ENCODE assay signal across 8 mouse cellular contexts in genomic region chr7:120097845-120098244, GRCm38 (mm10). TPM values are rescaled to one million over a fixed set of nuclear protein-coding genes. Genes with fewer than 3 reads are reported as not detected.
DNase-seq lines count a peak whose midpoint lies in the region; ATAC-seq lines count a peak whose summit lies in the region.

No protein-coding gene starts in this region.

- peak; percentile 94 for DNase-seq in heart, adult 11 months
- DNase-seq in c-Kit-positive CD71-negative TER-119-negative erythroid progenitor cells, embryonic 14.5 days (ENCODE audit: low read depth): peak; percentile 28
- peak; percentile 58 for DNase-seq in heart, postnatal 4 days
- peak; percentile 37 to 85 for DNase-seq in layer of hippocampus, adult 18-20 months (ENCODE audit: low spot score in 2 of 2)
- DNase-seq in right cerebral cortex, adult 18-20 months: peak; percentile 59

- WGBS in heart, embryonic 12.5 days: 6% methylated on average over 7 of the region's 7 CpGs
- whole genome bisulfite sequencing in forebrain, embryonic 12.5 days: 10% methylated on average over 7 of the region's 7 CpGs
- WGBS in lung, embryonic 16.5 days: 4% methylated on average over 7 of the region's 7 CpGs

- H3K4me2 ChIP-seq in heart, embryonic 12.5 days: no peak overlapping the region
- no peak overlapping the region for H3K4me2 ChIP-seq in forebrain, embryonic 12.5 days
- no peak overlapping the region for H3K4me2 ChIP-seq in lung, embryonic 16.5 days (ENCODE audit: low read depth, low read length)

- H3K27me3 ChIP-seq in heart, embryonic 12.5 days (replicated peaks): no peaks in the 10 kb centered on the region
- peaks cover 17% of the 10 kb centered on the region for H3K27me3 ChIP-seq in forebrain, embryonic 12.5 days
- no peaks in the 10 kb centered on the region for H3K27me3 ChIP-seq in lung, embryonic 16.5 days (ENCODE audit: control insufficient read depth, insufficient read depth, low read depth, low read length)

- no peak overlapping the region for H3K27ac ChIP-seq in heart, embryonic 12.5 days (ENCODE audit: poor library complexity, severe bottlenecking)
- H3K27ac ChIP-seq in forebrain, embryonic 12.5 days: no peak overlapping the region
- no peak overlapping the region for H3K27ac ChIP-seq in lung, embryonic 16.5 days (ENCODE audit: low read length)

- ATAC-seq in heart, embryonic 12.5 days (ENCODE audit: insufficient number of reproducible peaks, low FRiP score): no peak; the same call in 1 of the 2 replicates
- peak; percentile 48; the same call in 1 of the 2 replicates for ATAC-seq in forebrain, embryonic 12.5 days (ENCODE audit: low FRiP score)
- ATAC-seq in lung, embryonic 16.5 days (ENCODE audit: low read depth): peak; percentile 45

- H3K9me3 ChIP-seq in heart, embryonic 12.5 days (replicated peaks): no peaks in the 10 kb centered on the region
- H3K9me3 ChIP-seq in forebrain, embryonic 12.5 days: no peaks in the 10 kb centered on the region
- H3K9me3 ChIP-seq in lung, embryonic 16.5 days (ENCODE audit: control insufficient read depth, low read length): no peaks in the 10 kb centered on the region

- H3K9ac ChIP-seq in heart, embryonic 12.5 days: no peak overlapping the region
- H3K9ac ChIP-seq in forebrain, embryonic 12.5 days: no peak overlapping the region
- no peak overlapping the region for H3K9ac ChIP-seq in lung, embryonic 16.5 days (ENCODE audit: low read length)

- H3K4me3 ChIP-seq in heart, embryonic 12.5 days: no peak overlapping the region
- no peak overlapping the region for H3K4me3 ChIP-seq in forebrain, embryonic 12.5 days (replicated peaks)
- no peak overlapping the region for H3K4me3 ChIP-seq in lung, embryonic 16.5 days (ENCODE audit: low read length)

- H3K4me1 ChIP-seq in heart, embryonic 12.5 days (replicated peaks): peaks cover 6% of the 10 kb centered on the region; the same call in 1 of the 2 replicates
- peaks cover 8% of the 10 kb centered on the region for H3K4me1 ChIP-seq in forebrain, embryonic 12.5 days
- H3K4me1 ChIP-seq in lung, embryonic 16.5 days (replicated peaks; ENCODE audit: control insufficient read depth, insufficient read depth, low read length): no peaks in the 10 kb centered on the region

- no peaks in the 10 kb centered on the region for H3K36me3 ChIP-seq in heart, embryonic 12.5 days
- no peaks in the 10 kb centered on the region for H3K36me3 ChIP-seq in forebrain, embryonic 12.5 days (replicated peaks)
- no peaks in the 10 kb centered on the region for H3K36me3 ChIP-seq in lung, embryonic 16.5 days (ENCODE audit: control insufficient read depth, insufficient read depth, low read length)

RNA-seq across cellular contexts. Expression of gene Dnah3, which starts 2.8 kb away (rescaled TPM):
- not detected in 2 replicates for polyA plus RNA-seq in heart, embryonic 12.5 days (2016; fragmentation: Nextera tagmentation; extraction: Ambion mirVana)
- polyA plus RNA-seq in forebrain, embryonic 12.5 days (2016; fragmentation: Nextera tagmentation; extraction: Ambion mirVana): 0.04 and 0.11 TPM in 2 replicates
- under 1 TPM; 0.02 to 0.05 TPM for total RNA-seq in heart, postnatal 4 days (2021)
- under 1 TPM; 0.20 to 0.52 TPM for total RNA-seq in layer of hippocampus, adult 18-20 months (2021)
- 1.2 and 2.8 TPM in 2 replicates for polyA plus RNA-seq in lung, embryonic 16.5 days (2015; fragmentation: Nextera tagmentation; extraction: Ambion mirVana)

RNA-seq across cellular contexts. Expression of gene Tmem159, which starts 4.3 kb away (rescaled TPM):
- polyA plus RNA-seq in heart, embryonic 12.5 days (2016; fragmentation: Nextera tagmentation; extraction: Ambion mirVana): 22.3 and 22.6 TPM in 2 replicates
- polyA plus RNA-seq in forebrain, embryonic 12.5 days (2016; fragmentation: Nextera tagmentation; extraction: Ambion mirVana): 8.0 and 8.9 TPM in 2 replicates
- total RNA-seq in heart, postnatal 4 days (2021): 10 to 100 TPM; 15.5 to 16.8 TPM
- total RNA-seq in layer of hippocampus, adult 18-20 months (2021): 10 to 100 TPM in 1 of 2 experiments, 1 to 10 TPM in 1; 9.6 to 12.8 TPM
- 49.6 and 113 TPM in 2 replicates for polyA plus RNA-seq in lung, embryonic 16.5 days (2015; fragmentation: Nextera tagmentation; extraction: Ambion mirVana)

RNA-seq across cellular contexts. Expression of gene Zp2, which starts 47.2 kb away (rescaled TPM):
- polyA plus RNA-seq in heart, embryonic 12.5 days (2016; fragmentation: Nextera tagmentation; extraction: Ambion mirVana): not detected in 2 replicates
- polyA plus RNA-seq in forebrain, embryonic 12.5 days (2016; fragmentation: Nextera tagmentation; extraction: Ambion mirVana): not detected in 2 replicates
- total RNA-seq in heart, postnatal 4 days (2021): under 1 TPM; 0.11 to 0.36 TPM
- under 1 TPM in 1 of 2 experiments, not detected in 1; 0.13 TPM for total RNA-seq in layer of hippocampus, adult 18-20 months (2021)
- polyA plus RNA-seq in lung, embryonic 16.5 days (2015; fragmentation: Nextera tagmentation; extraction: Ambion mirVana): not detected in 2 replicates

Comparison
In these comparisons a context has a peak if more than half of its experiments do, and no peak if none do; other contexts are left out.
1. DNase-seq: peak in every context shown above with its lines; median percentile 94 in heart, adult 11 months; 61 in layer of hippocampus, adult 18-20 months; 59 in right cerebral cortex, adult 18-20 months; 58 in heart, postnatal 4 days; 28 in c-Kit-positive CD71-negative TER-119-negative erythroid progenitor cells, embryonic 14.5 days.